ENCODE assay signal across 12 mouse cellular contexts in genomic region chr5:88994533-88994932, GRCm38 (mm10).
A peak's percentile ranks its signal among the peaks of the same experiment; 100 is the strongest.
DNase-seq lines count a peak whose midpoint lies in the region; ATAC-seq and TF ChIP-seq lines count a peak whose summit lies in the region.
"Had no signal": no experiment of that assay in that cellular context is flagged by ENCODE, and none has a peak within 500 bp of the region (broad histone marks: within the 10 kb centered on the region; RNA-seq: fewer than 3 reads in every experiment).

No protein-coding gene starts in this region.

- H3K9ac ChIP-seq in midbrain, embryonic 15.5 days: no peak overlapping the region
- H3K9ac ChIP-seq in intestine, embryonic 15.5 days: no peak overlapping the region
- H3K9ac ChIP-seq in kidney, embryonic 15.5 days: no peak overlapping the region
- H3K9ac ChIP-seq: heart, embryonic 13.5 days; liver, embryonic 13.5 days had no signal

- no peak for TF ChIP-seq CTCF in gastrocnemius, adult 2 months (IDR thresholded peaks at IDR 0.05)
- TF ChIP-seq CTCF in olfactory bulb, adult 2 months (IDR thresholded peaks at IDR 0.05; ENCODE audit: insufficient read depth, low read depth, low read length): no peak

- H3K9me3 ChIP-seq in midbrain, embryonic 15.5 days: no peaks in the 10 kb centered on the region; the same call in 1 of the 2 replicates
- no peaks in the 10 kb centered on the region; the same call in 1 of the 2 replicates for H3K9me3 ChIP-seq in midbrain, embryonic 10.5 days (replicated peaks)
- no peaks in the 10 kb centered on the region for H3K9me3 ChIP-seq in intestine, embryonic 15.5 days
- no peaks in the 10 kb centered on the region for H3K9me3 ChIP-seq in kidney, embryonic 15.5 days (replicated peaks)
- H3K9me3 ChIP-seq: heart, embryonic 13.5 days; liver, embryonic 13.5 days had no signal

- H3K27me3 ChIP-seq in midbrain, embryonic 15.5 days (replicated peaks): no peaks in the 10 kb centered on the region
- no peaks in the 10 kb centered on the region for H3K27me3 ChIP-seq in midbrain, embryonic 10.5 days (ENCODE audit: low read depth, poor library complexity, severe bottlenecking)
- H3K27me3 ChIP-seq in intestine, embryonic 15.5 days (replicated peaks): no peaks in the 10 kb centered on the region
- H3K27me3 ChIP-seq in kidney, embryonic 15.5 days: no peaks in the 10 kb centered on the region
- H3K27me3 ChIP-seq: CH12.LX; heart, embryonic 13.5 days; liver, embryonic 13.5 days had no signal

- no peaks in the 10 kb centered on the region for H3K4me1 ChIP-seq in midbrain, embryonic 15.5 days
- no peaks in the 10 kb centered on the region for H3K4me1 ChIP-seq in midbrain, embryonic 10.5 days
- peaks cover 3% of the 10 kb centered on the region for H3K4me1 ChIP-seq in intestine, embryonic 15.5 days (replicated peaks)
- H3K4me1 ChIP-seq in olfactory bulb, adult 2 months (ENCODE audit: control insufficient read depth, insufficient read depth, low read length): peaks cover 5% of the 10 kb centered on the region; the same call in 1 of the 2 replicates
- H3K4me1 ChIP-seq in kidney, embryonic 15.5 days: no peaks in the 10 kb centered on the region
- H3K4me1 ChIP-seq: liver, embryonic 13.5 days had no signal

- intact Hi-C loops in gastrocnemius, adult 2 months (cut with DNase I): no loop called here
- intact Hi-C loops in gastrocnemius, postnatal 14 days (cut with DNase I; ENCODE audit: low total_unique reads): no loop called here

- H3K4me3 ChIP-seq in gastrocnemius, adult 2 months: no peak overlapping the region
- no peak overlapping the region for H3K4me3 ChIP-seq in midbrain, embryonic 15.5 days
- H3K4me3 ChIP-seq in midbrain, embryonic 10.5 days: no peak overlapping the region
- H3K4me3 ChIP-seq in intestine, embryonic 15.5 days (replicated peaks): no peak overlapping the region
- no peak overlapping the region for H3K4me3 ChIP-seq in olfactory bulb, adult 2 months (ENCODE audit: insufficient read depth, low read depth, low read length)
- H3K4me3 ChIP-seq in kidney, embryonic 15.5 days (replicated peaks): no peak overlapping the region
- H3K4me3 ChIP-seq: heart, embryonic 13.5 days; liver, embryonic 13.5 days had no signal

- no peak for DNase-seq in gastrocnemius, adult 2 months
- DNase-seq in gastrocnemius, postnatal 14 days: no peak
- DNase-seq in midbrain, embryonic 10.5 days (ENCODE audit: low spot score): no peak
- DNase-seq: liver, embryonic 13.5 days had no signal

- no peak overlapping the region for H3K4me2 ChIP-seq in midbrain, embryonic 15.5 days
- no peak overlapping the region for H3K4me2 ChIP-seq in intestine, embryonic 15.5 days (replicated peaks)
- H3K4me2 ChIP-seq in kidney, embryonic 15.5 days: no peak overlapping the region
- H3K4me2 ChIP-seq: heart, embryonic 13.5 days; liver, embryonic 13.5 days had no signal

- ATAC-seq in midbrain, embryonic 15.5 days (replicated peaks): peak; percentile 58
- ATAC-seq in intestine, embryonic 15.5 days: peak; percentile 71; the same call in 1 of the 2 replicates
- no peak for ATAC-seq in kidney, embryonic 15.5 days (replicated peaks; ENCODE audit: low FRiP score)

- H3K27ac ChIP-seq in gastrocnemius, adult 2 months: 0 out of 2 replicates have a peak overlapping the region, but pooled peaks have one; percentile 28
- H3K27ac ChIP-seq in midbrain, embryonic 15.5 days: no peak overlapping the region
- H3K27ac ChIP-seq in midbrain, embryonic 10.5 days (replicated peaks): no peak overlapping the region
- H3K27ac ChIP-seq in intestine, embryonic 15.5 days: no peak overlapping the region
- H3K27ac ChIP-seq in olfactory bulb, adult 2 months (ENCODE audit: insufficient read depth, low read depth, low read length): 0 out of 2 replicates have a peak overlapping the region, but pooled peaks have one; percentile 9
- no peak overlapping the region for H3K27ac ChIP-seq in kidney, embryonic 15.5 days
- H3K27ac ChIP-seq: heart, embryonic 13.5 days; kidney, postnatal 0 days; liver, embryonic 13.5 days; macrophage had no signal

- 87% methylated on average over 5 of the region's 5 CpGs for WGBS in midbrain, embryonic 15.5 days
- 93% methylated on average over 5 of the region's 5 CpGs for WGBS in midbrain, embryonic 10.5 days
- 78% methylated on average over 5 of the region's 5 CpGs for WGBS in intestine, embryonic 15.5 days
- 56% methylated on average over 5 of the region's 5 CpGs for WGBS in olfactory bulb, adult 2 months
- WGBS in kidney, embryonic 15.5 days: 93% methylated on average over 5 of the region's 5 CpGs

- no peaks in the 10 kb centered on the region for H3K36me3 ChIP-seq in midbrain, embryonic 15.5 days (replicated peaks)
- H3K36me3 ChIP-seq in midbrain, embryonic 10.5 days: no peaks in the 10 kb centered on the region
- H3K36me3 ChIP-seq in intestine, embryonic 15.5 days: no peaks in the 10 kb centered on the region
- H3K36me3 ChIP-seq in kidney, embryonic 15.5 days: no peaks in the 10 kb centered on the region
- H3K36me3 ChIP-seq: heart, embryonic 13.5 days; liver, embryonic 13.5 days had no signal

- TF ChIP-seq POLR2A in olfactory bulb, adult 2 months (IDR thresholded peaks at IDR 0.05; ENCODE audit: insufficient read depth, low read depth, low read length): no peak

Comparison
In these comparisons a context has a peak if more than half of its experiments do, and no peak if none do; other contexts are left out.
1. H3K27ac ChIP-seq: peak in gastrocnemius, adult 2 months (single experiment) and olfactory bulb, adult 2 months (single experiment); none in midbrain, embryonic 15.5 days (single experiment), midbrain, embryonic 10.5 days (single experiment), intestine, embryonic 15.5 days (single experiment) and kidney, embryonic 15.5 days (single experiment).